Mouse (Mus musculus) small intestine, adult 2 months (tissue): Measurements from ENCODE around the gene Timp3. TPM values are rescaled to one million over a fixed set of nuclear protein-coding genes. Genes with fewer than 3 reads are reported as not detected.

Experiments
- H3K27ac ChIP-seq: fragments of 200-500 bp; 2 replicates; pipeline ENCODE4 v1.5.1; 2012; ENCODE audit warnings: low read depth, low read length, control low read depth, inconsistent platforms; ENCODE audit not compliant: insufficient read depth
- H3K27me3 ChIP-seq: fragments of 200-500 bp; 2 replicates; pipeline ENCODE4 v1.6.1; 2012; ENCODE audit warnings: mild to moderate bottlenecking, moderate library complexity, low read length, inconsistent platforms; ENCODE audit not compliant: control insufficient read depth, insufficient read depth
- H3K36me3 ChIP-seq: fragments of 200-500 bp; 2 replicates; pipeline ENCODE4 v1.6.1; 2012; ENCODE audit warnings: mild to moderate bottlenecking, low read length, control low read depth, inconsistent platforms; ENCODE audit not compliant: control insufficient read depth, insufficient read depth
- H3K4me1 ChIP-seq: fragments of 200-500 bp; 2 replicates; pipeline ENCODE4 v1.6.1; 2012; ENCODE audit warnings: low read length, inconsistent platforms, mixed read lengths; ENCODE audit not compliant: control insufficient read depth, insufficient read depth, insufficient read length
- H3K4me3 ChIP-seq: fragments of 200-500 bp; 2 replicates; pipeline ENCODE4 v1.5.1; 2012; ENCODE audit warnings: low read depth, mild to moderate bottlenecking, control low read depth, inconsistent platforms, low read length, moderate library complexity
- CTCF ChIP-seq: fragments of 200-500 bp; IDR thresholded peaks from 2 replicates; pipeline ENCODE4 v1.5.1; 2012; ENCODE audit warnings: low read depth, mild to moderate bottlenecking, control low read depth, inconsistent platforms, low read length, moderate library complexity, mixed read lengths; ENCODE audit not compliant: insufficient replicate concordance, insufficient read length; ENCODE audit errors: extremely low read depth
- POLR2A ChIP-seq: fragments of 200-500 bp; IDR thresholded peaks from 2 replicates; pipeline ENCODE4 v1.6.1; 2012; ENCODE audit warnings: low read depth, mild to moderate bottlenecking, control low read depth, inconsistent platforms, low read length, moderate library complexity
- WGBS: fragments of 180-500 bp; shearing (Covaris S2); methylation state at CpG from one replicate; pipeline ENCODE4 v1.1.7; 2018; 5-methylcytosine and 5-hydroxymethylcytosine counted together
- polyA plus RNA-seq: library from polyadenylated mRNA; depleted of rRNA; stranded (reverse); fragments of >200 nt; gene quantifications from 2 replicates; pipeline ENCODE4 v1.2.3, GENCODE M21; 2012; rRNA removed

The Timp3 gene
- polyA plus RNA-seq: 12.4 and 15.3 TPM in 2 replicates

DNA sequence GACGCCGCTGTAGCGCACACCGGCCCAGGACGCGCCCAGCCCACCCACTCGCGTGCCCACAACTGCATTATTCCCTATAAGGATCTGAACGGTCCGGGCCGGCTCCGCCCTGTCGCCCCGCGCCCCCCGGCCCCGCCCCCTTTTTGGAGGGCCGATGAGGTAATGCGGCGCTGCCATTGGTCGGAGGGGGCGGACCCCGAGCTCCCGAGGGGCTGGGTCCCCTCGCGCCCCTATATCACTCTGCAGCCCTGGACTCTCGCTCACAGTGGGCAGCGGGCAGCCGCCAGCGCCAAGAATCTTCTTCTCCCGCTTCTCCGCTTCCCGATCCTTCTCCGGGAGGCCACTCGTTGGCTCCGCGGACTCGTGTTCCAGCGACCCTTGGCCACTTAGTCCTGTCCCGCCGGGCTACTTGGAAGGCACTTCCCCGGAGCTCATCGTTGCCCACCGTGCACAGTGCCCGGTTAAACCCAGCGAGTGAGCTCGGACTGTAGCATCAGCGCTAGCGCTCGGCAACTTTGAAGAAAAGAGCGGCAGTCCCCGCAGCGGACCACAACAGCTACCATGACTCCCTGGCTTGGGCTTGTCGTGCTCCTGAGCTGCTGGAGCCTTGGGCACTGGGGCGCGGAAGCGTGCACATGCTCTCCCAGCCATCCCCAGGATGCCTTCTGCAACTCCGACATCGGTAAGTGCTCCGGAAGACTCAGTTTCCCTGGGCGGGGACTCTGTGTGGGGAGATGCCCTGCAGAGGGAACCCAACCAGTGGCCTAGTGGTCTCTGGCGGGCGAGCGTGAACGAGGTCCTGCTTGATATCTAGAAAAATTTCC, at the start of gene Timp3:
Gene Timp3 (plus strand): TSS at position 80 of the 824 bp plus-strand sequence.
- H3K4me1 ChIP-seq: peaks cover 13% of the 10 kb centered on the region
- H3K27ac ChIP-seq: peak within 1 kb of the TSS; percentile 3
- H3K4me3 ChIP-seq: peak within 1 kb of the TSS; percentile 59
- peak; percentile 64; the same call in 1 of the 2 replicates for TF ChIP-seq POLR2A
- no peak for TF ChIP-seq CTCF
- H3K27me3 ChIP-seq: 0 out of 2 replicates have a peak, but pooled peaks cover 3% of the 10 kb centered on the region
- no peaks in the 10 kb centered on the region for H3K36me3 ChIP-seq
- WGBS: under 1% methylated on average over 65 of the region's 65 CpGs

GRCm38 (mm10) chr10:86256221-86256620, 44.0 kb upstream of the Timp3 start:
- no peak for TF ChIP-seq CTCF
- no peak for TF ChIP-seq POLR2A
- no peaks in the 10 kb centered on the region for H3K36me3 ChIP-seq
- WGBS: 72% methylated on average over 4 of the region's 4 CpGs
- H3K27ac ChIP-seq: no peak overlapping the region
- H3K4me3 ChIP-seq: no peak overlapping the region
- no peaks in the 10 kb centered on the region for H3K27me3 ChIP-seq
- H3K4me1 ChIP-seq: no peaks in the 10 kb centered on the region

GRCm38 (mm10) chr10:86257045-86257444, 43.1 kb upstream of the Timp3 start:
- 84% methylated on average over 3 of the region's 3 CpGs for WGBS
- Histone ChIP-seq H3K4me1 (no peaks in the 10 kb centered on the region), H3K27me3 (no peaks in the 10 kb centered on the region), H3K36me3 (no peaks in the 10 kb centered on the region), H3K27ac (no peak overlapping the region), H3K4me3 (no peak overlapping the region)
- no peak for TF ChIP-seq POLR2A
- no peak for TF ChIP-seq CTCF

DNA sequence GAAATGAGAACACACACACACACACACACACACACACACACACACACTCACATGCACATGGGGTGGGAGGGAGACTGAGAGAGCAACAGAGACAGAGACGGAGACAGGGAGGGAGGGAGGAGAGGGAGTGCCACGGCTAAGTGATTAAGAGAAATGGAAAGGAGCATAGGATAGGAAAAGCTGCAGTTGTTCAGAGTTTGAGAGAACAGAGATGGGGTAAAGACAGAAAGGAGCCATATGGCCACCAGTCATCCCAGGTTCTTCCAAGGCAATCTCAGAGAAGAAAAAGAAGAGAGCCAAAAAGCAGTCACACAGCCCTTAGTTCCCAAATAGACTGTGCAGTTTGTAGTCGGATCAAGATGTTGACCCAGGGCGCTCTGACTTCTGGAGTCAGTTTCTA, 42.1 kb upstream of the Timp3 start:
- WGBS: 63% methylated on average over 4 of the region's 4 CpGs
- Histone ChIP-seq H3K4me3 (no peak overlapping the region), H3K27me3 (no peaks in the 10 kb centered on the region), H3K36me3 (no peaks in the 10 kb centered on the region), H3K27ac (no peak overlapping the region), H3K4me1 (no peaks in the 10 kb centered on the region)
- TF ChIP-seq CTCF (no peak), POLR2A (no peak)

DNA sequence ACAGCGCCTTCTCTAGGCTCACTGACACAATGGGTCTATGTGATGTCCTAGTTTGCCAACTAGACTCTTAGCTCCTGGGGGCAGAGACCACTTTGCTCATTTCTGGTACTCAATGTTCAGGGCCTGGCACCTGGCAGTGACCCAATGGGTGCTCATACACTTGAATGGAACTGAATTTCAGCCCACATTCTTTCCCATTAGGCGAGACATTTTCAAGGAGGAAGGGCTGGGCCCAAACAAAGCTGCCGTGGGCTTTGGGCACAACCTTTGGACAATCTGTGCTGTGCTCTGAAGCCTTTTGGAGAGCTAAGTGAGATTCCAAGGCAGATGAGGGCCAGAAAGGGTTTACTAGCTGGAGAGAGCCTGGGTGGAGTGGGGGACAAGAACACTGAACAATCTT, 41.2 kb upstream of the Timp3 start:
- 68% methylated on average over 3 of the region's 3 CpGs for WGBS
- H3K4me1 ChIP-seq: no peaks in the 10 kb centered on the region
- H3K4me3 ChIP-seq: no peak overlapping the region
- no peaks in the 10 kb centered on the region for H3K27me3 ChIP-seq
- no peaks in the 10 kb centered on the region for H3K36me3 ChIP-seq
- TF ChIP-seq POLR2A: no peak
- no peak for TF ChIP-seq CTCF
- no peak overlapping the region for H3K27ac ChIP-seq

- Histone ChIP-seq H3K27me3 (no peaks in the 10 kb centered on the region), H3K27ac (no peak overlapping the region), H3K4me1 (no peaks in the 10 kb centered on the region), H3K36me3 (no peaks in the 10 kb centered on the region), H3K4me3 (no peak overlapping the region)
- 80% methylated on average over 2 of the region's 2 CpGs for WGBS
- TF ChIP-seq CTCF: no peak
- no peak for TF ChIP-seq POLR2A
These were observed 38.4 kb upstream of the Timp3 start for GRCm38 (mm10) chr10:86261725-86262124.

DNA sequence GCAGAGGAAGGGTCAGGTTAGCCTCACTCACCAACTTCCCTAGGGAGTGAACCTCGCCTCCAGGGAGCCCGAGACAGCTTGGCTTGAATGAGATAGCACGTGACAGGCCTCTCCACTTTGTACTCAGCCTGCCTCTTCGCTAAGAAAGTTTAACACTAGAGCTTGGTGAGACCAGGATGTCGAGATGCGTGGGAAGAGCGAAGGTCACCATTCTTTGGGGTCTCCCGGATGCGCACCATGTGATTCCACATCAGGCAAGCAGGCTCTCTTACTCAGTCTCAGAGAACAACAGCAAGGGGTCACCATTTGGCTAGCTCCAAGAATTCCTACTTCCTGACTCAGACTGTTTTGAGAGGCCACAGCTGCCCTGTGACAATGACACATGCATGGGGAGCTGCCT, 35.6 kb upstream of the Timp3 start:
- 80% methylated on average over 9 of the region's 9 CpGs for WGBS
- Histone ChIP-seq H3K4me3 (no peak overlapping the region), H3K27ac (no peak overlapping the region), H3K27me3 (no peaks in the 10 kb centered on the region), H3K4me1 (no peaks in the 10 kb centered on the region), H3K36me3 (no peaks in the 10 kb centered on the region)
- TF ChIP-seq POLR2A (no peak), CTCF (no peak)

DNA sequence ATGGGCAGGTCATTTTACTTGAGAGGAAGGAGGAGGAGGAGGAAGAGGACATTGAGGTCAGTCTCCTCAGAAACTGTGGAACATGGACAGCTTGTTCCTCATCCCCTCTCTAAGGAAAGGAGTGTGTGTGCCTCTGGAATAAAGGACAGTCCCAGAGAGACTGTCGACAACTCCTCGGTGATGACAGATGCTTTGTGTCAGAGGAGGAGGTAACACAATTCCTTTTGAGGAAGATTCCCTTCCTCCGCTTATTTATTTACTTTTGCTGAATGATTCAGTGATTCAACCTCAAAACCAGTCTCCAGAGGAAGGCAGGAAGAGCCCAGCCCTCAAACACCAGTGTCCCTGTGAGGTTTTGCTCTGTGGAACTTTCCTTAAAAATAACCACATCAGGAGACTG, 29.9 kb upstream of the Timp3 start:
- TF ChIP-seq CTCF (no peak), POLR2A (no peak)
- no peak overlapping the region for H3K27ac ChIP-seq

More for the DNA sequence above, 29.9 kb upstream of the Timp3 start:
- H3K4me3 ChIP-seq: no peak overlapping the region
- no peaks in the 10 kb centered on the region for H3K4me1 ChIP-seq
- H3K36me3 ChIP-seq: no peaks in the 10 kb centered on the region
- no peaks in the 10 kb centered on the region for H3K27me3 ChIP-seq
- 56% methylated on average over 3 of the region's 3 CpGs for WGBS
